Mouse (Mus musculus): ENCODE data around the gene Wdfy2.

GRCm38 (mm10) chr14:62831691-62832275 is 5.7 kb upstream of the Wdfy2 start:
- TF ChIP-seq CTCF (IDR thresholded peaks at IDR 0.05; ENCODE audit: low read depth): no peak
- no peak for TF ChIP-seq EP300 (optimal IDR thresholded peaks at IDR 0.05)
